Mouse (Mus musculus) CH12.LX (cell line): ENCODE results near the gene Chst11.

Experiments used
- CTCF ChIP-seq, 2 experiments: IDR thresholded peaks in 1 of 2; conservative IDR thresholded peaks in 1 of 2; 2 replicates each; pipeline ENCODE4 v1.5.1; 2011 to 2012; ENCODE audit warnings: low read depth in 2 of 2, low read length in 2 of 2, improper control_type of control experiment in 1 of 2, inconsistent platforms in 1 of 2, mild to moderate bottlenecking in 1 of 2, moderate library complexity in 1 of 2
- EP300 ChIP-seq: IDR thresholded peaks from 2 replicates; pipeline ENCODE4 v1.6.1; 2011; ENCODE audit warnings: low read length, improper control_type of control experiment
- JUND ChIP-seq: conservative IDR thresholded peaks from 2 replicates; pipeline ENCODE4 v1.6.1; 2011; ENCODE audit warnings: low read depth, low read length, improper control_type of control experiment
- POLR2A ChIP-seq: IDR thresholded peaks from 2 replicates; pipeline ENCODE4 v1.6.1; 2011; ENCODE audit warnings: low read depth, mild to moderate bottlenecking, improper control_type of control experiment, low read length
- USF1 ChIP-seq: IDR thresholded peaks from 2 replicates; pipeline ENCODE4 v1.6.1; 2014; ENCODE audit warnings: low read depth, mild to moderate bottlenecking, inconsistent platforms, low read length, improper control_type of control experiment

- TF ChIP-seq POLR2A (no peak), CTCF (conservative IDR thresholded peaks at IDR 0.05 in 1 of 2, IDR thresholded peaks at IDR 0.05 in 1 of 2; ENCODE audit: low read depth in 2 of 2, low read length in 2 of 2) (no peak), USF1 (no peak), EP300 (no peak), JUND (no peak)
These were observed 193.4 kb downstream of the Chst11 start for GRCm38 (mm10) chr10:83178661-83179060.
